Mouse (Mus musculus) gastrocnemius, postnatal 4 days (tissue): ENCODE measurements around the gene Hnrnph3. TPM values are rescaled to one million over a fixed set of nuclear protein-coding genes. Genes with fewer than 3 reads are reported as not detected.
"Not testable (repeated sequence)": the region's sequence is repeated elsewhere in the genome, so short reads cannot be mapped to it uniquely, and the experiment has no call there.

Experiments
- DNase-seq, 2 experiments: peaks; one replicate each; pipeline ENCODE4 v3.0.0; 2021 to 2022; ENCODE audit warnings: low spot score in 2 of 2, mixed read lengths in 2 of 2
- long read RNA-seq, 2 experiments: library from polyadenylated mRNA; stranded (forward); transcript quantifications; one replicate each; pipeline ENCODE4 v2.0.0; 2021
- total RNA-seq, 2 experiments: library from RNA; stranded (reverse); gene quantifications; 2 replicates each; pipeline ENCODE4 v1.2.3; 2021

The Hnrnph3 gene
- 10 to 100 TPM; 27.7 to 35.1 TPM for total RNA-seq
- long read RNA-seq, experiment 1, transcript Hnrnph3-201 (10 exons, 2,213 nt), result major isoform, 5 of 23 reads
- long read RNA-seq, experiment 1, transcript Hnrnph3-202 (10 exons, 2,168 nt), result major isoform, 5 of 23 reads
- long read RNA-seq, experiment 1, partial matches to known transcripts, result 2 of 23 reads
- long read RNA-seq, experiment 1, other reads (novel, unspliced or antisense), result 8 of 23 reads
- long read RNA-seq, experiment 2, transcript Hnrnph3-201 (10 exons, 2,213 nt), result minor isoform, 7 of 37 reads
- long read RNA-seq, experiment 2, transcript Hnrnph3-202 (10 exons, 2,168 nt), result major isoform, 11 of 37 reads
- long read RNA-seq, experiment 2, partial matches to known transcripts, result 2 of 37 reads
- long read RNA-seq, experiment 2, other reads (novel, unspliced or antisense), result 13 of 37 reads

DNA sequence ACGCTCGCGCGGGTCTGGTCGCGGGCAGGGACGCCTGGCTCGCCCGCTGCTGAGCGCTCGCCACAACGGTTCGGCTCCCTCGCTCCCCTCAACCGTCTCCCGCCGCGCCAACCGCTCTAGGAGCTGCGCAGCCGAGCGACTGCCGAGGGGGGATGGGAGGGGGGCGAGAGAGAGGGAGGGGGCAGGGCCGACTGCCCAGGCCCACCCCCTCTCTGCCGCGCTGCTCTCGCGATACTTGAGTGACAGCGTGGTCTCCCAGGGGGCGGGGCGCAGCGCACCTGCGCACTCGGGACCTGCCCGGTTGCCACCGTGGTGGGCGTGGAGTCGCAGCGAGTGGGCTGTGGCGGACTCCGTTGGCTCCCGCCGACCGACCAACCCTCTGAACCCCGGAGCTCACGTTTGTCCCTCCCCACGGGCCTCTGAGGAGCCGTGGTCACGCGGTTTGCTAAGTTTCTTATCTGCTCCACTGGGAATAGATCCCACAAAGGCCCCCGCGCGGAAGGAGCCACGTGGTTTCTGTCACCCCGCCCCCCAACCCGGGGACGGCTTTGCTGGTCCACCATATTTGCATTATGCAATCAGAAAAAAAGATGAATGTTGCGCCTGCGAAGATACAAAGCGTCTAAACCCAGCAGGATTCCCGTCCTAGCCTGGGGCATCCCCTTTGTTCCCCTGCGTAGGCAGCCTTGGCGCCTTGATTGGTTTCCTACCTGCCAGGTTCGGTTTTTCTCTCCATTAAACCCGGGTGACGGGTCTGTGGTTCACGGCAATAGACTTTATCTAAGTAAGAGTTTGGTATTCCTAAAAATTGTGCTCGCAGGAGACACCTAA, at the start of gene Hnrnph3, which contains the start of gene Pbld2:
TSS of gene Hnrnph3 (minus strand) at position 469 of the 831 bp plus-strand sequence.
TSS of gene Pbld2 (plus strand) at position 567 of the 831 bp plus-strand sequence.
- peak; percentile 99 for DNase-seq

DNA sequence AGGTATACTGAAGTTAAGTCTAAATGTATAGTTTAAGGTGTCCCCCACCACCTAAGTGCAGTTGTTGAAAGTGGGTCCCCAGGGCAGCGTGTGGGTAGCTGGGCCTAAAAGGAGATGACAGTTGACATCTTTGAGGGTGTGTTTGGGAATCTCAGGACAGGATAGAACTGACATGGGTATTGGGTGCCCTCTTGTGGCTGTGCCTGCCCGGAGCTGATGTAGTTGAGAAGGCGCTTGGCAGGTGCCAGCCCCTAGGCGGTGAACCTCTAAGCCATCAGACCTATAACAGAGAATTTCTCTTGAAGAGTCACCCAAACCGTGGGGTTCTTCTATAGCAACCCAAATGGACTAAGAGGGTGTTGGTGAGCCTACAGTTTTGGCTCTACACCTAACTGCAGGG, 42.0 kb upstream of the Hnrnph3 start:
- DNase-seq, result peak in 1 of 2 experiments; percentile 67

DNA sequence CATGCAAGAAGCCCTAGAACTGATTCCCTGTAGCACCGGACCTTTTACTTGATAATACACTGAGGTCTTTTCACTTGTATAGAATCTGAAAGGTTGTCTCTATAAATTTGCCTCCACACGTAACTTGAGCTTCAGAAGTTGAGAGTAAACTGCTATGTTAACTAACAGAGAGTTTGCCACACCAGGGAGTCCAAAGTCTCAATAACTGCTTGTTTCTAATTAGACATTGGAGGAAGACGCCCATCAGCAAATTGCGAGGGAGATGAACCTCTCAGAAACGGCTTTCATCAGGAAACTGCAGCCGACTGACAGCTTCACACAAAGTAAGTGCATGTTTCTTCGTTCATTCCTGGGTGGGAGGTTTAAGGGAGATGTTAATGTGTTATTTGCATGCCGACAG, 41.5 kb upstream of the Hnrnph3 start:
- no peak for DNase-seq

DNA sequence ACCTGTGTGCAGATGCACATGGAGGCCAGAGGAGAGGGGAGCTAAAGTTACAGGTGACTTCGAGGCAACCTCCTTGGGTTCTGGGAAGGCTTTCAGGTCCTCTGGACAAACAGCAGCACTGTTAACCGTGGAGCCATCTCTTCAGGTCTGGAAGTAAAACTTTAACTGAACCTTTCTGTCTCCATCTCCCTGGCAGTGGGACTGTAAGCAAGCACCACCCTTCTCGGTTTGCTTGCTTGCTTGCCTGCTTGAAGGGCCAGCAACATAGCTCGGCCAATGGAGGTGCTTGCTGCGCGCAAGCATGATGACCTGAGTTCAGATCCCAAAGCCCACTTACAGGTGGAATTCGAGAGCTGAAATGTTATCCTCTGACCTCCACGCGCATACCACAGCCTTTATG, 40.5 kb upstream of the Hnrnph3 start:
- DNase-seq, result no peak

DNA sequence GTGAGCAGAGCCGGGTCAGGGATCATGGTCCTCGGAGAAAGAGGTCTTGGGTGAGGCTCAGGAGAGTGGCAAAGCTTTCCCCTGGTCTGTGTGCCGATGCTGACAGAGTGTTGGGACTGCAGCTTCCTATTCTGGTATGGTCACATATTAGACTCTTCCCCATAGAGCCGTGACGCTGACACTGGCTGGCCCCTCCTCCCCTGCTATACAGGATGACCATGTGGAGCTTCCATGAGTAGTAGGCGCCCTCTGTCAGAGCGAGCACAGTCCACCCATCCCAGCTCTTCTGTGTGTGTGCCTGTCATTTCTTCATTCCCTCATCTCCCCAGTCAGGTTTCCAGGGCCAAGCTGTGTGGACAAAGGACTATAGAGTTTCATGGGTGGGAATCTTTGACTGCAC, 39.3 kb upstream of the Hnrnph3 start:
- DNase-seq, result no peak

DNA sequence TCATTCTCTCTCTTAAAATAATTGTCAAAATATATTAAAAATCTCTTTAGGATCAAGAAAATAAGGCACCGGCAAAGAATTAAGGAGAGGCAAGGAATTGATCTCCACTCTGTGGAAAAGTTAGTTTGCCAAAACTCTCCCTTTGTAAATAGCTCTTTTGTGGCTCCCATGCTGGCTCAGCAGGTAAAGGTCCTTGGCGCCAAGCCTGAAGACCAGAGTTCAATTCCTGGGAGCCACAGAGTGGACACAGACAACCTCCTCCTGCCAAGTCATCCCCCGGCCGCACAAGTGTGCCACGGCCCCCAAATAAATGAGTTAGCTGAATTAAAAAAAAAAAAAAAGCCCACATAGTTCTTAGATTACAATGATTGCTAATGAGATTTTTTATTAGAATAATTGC, 38.7 kb upstream of the Hnrnph3 start:
- DNase-seq, result no peak

DNA sequence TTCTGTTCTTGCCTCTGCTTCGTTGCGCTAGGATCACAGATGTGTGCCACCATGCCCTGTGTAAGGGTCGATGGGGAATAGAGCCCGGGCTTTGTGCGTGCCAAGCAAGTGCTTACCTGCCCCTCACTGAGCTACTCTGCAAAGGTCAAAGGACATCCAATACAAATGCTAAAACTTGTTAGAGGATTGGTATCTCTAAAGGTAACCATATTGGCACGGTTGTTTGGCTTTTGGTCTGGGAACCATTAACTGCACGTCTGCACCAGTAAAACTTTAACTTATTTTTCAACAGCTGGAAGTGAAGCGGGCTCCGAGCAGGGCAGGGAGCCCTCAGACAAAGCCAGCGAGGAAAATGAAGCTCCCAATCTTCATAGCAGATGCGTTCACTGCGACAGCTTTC, 37.2 kb upstream of the Hnrnph3 start:
- no peak for DNase-seq

DNA sequence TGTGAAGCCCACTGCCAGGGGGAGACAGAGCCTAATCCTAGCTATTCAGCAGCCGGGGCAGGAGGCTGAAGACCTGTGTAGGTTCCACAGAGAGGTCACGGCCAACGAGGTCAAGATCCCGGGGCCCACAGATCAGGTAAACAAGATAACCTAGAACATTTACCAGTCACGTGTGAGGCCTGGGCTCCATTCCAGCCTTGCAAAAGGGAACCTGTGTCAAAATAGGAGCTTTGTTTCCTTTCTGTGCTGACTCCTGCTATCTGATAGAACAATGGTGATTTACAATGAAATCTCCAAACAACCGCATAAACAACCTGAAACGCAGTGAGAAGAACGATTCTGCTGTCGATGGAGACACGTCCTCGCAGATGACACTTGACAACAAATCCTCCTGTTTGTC, 36.4 kb upstream of the Hnrnph3 start:
- DNase-seq, result no peak

DNA sequence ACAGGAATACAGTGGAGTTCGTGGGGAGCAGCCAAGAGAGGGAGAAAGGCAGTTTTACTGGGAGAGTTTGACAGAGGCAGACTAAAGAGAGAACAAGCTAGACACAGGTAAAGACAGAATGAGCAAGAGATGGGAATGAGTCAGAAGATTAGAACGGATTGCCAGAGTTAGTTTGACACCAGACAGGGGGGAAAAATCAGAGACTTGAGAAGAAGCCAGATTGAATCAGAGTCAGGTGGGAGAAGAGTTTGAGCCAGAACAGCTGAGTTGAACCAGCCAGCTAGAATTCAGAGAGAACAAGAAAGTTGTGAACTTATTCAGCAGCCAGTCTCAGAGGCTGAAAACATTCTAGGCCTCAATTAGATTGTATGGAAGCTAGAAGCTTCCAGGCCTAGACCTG, 35.8 kb upstream of the Hnrnph3 start, which contains the start of gene Pbld1:
TSS of gene Pbld1 (plus strand) at position 301 of the 400 bp plus-strand sequence.
- no peak for DNase-seq

DNA sequence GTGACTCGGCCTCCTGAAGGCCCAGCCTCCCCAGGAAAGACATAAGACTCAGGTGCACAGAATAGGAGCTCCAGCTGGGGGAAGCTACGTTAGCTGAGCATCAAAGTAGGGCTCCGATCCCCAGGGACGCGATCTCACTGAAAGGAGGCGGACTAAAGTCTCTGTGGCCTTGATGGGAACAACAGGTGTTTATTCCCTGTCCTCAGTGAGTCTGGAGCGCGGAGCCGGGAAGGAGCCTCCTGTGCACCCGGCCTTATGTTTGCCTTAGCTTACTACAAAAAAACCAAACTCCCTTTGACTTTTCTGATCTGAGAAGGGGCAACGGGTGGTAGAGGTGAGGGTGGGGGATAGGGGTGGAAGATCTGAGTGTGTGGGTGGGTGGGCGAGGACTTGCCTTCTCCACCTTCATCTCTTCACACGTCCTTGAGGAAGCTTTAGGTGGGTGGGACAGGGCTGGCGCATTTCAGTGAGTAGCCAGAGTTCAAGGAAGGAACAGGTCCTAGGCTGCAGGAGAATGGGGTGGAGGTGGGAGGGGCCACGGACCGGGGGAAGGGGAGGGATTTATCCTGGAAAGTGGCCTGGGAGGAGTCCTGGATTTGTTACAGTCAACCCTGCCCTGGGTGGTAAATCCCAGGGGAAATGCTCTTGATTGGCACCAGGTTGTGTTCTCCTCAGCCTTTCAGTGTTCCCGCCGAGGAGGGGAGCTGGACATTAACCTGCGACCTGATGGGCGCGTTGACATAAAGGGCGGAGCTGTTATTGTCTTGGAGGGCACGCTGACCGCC, 33.1 kb upstream of the Hnrnph3 start:
- no peak for DNase-seq

DNA sequence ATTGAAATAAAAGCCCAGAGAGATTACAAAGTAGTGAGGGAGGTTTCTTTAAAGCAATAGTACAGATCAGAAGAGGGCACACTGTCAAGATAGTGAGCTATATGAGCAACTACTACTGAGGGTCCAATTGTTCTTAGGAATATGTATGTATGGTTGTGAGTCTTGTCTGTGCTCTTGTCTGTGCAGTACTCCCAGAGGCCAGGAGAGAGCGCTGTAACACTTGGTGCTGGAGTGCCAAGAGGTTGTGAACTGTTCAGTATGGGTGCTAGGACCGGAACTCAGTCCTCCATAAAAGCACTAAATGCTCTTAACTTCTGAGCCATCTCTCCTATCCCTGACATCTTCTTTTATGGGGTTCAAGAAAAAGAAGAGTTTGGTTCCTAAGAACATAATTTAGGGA, 30.6 kb upstream of the Hnrnph3 start:
- DNase-seq, result no peak

DNA sequence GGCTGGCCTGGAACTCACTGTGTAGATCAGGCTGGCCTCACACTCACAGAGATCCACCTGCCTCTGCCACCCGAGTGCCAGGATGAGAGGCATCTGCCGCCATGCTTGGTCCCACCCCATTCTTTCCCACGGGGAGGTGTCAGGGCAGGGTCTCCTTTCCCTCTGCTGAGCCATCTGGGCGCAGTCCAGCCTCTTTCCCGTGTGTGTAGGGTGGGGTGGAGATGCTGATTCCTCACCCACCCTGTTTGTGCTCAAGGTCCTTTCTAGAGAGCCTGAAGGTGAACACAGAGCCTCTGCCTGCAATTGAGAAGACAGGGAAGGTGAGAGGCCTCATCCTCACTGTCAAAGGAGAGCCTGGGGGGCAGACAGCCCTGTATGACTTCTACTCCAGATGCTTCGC, 30.1 kb upstream of the Hnrnph3 start:
- DNase-seq, result not testable (repeated sequence)

DNA sequence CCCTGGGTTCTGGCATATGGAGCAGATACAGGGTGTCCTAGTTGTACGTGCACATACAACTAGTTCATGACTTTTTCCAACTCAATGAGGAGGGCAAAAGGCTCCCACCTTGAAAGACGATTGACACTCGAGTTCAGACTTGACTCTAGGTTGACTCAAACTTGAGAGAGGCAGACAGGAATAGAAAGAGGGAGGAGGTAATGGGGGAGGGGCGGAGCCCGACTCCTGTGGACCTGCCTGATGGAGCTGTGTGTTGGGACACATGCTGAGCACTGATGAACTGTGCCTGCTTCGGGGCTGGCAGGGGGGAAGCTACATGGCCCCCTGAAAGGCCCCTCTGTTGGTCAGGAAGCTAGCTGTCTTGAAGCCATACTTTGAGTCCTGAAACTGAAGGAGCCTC, 29.0 kb upstream of the Hnrnph3 start:
- DNase-seq, result no peak

DNA sequence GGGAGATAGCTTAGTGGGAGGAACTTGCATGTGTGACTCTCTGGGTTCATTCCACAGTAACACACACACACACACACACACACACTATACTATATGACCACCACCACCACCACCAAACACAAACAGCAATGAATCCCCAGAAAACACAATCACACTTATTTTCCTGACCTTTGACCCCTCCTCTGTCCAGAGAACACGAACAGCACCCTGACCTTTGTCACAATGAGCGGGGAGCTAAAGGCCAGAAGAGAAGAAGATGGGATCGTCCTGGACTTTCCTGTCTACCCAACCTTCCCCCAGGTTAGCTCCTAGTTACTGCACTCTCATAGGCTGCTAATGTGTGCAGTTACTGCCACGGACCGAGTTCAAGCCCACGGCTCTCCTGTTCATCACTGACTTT, 28.0 kb upstream of the Hnrnph3 start:
- DNase-seq, result no peak

DNA sequence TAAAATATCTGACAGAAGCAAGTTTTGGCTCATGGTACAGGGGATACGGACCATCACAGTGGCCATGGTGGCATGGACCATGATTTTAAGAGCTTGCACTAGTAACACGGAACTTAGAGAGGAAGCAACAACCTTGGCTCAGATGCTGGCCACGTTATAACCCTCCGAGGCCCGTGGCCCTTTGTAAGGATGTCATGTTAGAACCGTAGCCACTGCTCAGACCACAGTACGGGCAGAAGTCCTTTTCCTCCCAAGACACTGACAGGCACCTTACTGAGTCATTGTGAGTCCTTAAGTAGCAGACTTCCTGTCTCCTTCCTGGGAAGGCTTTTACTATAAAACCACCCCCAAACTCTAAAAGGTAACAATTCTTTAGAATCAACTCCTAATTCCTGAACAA, 27.2 kb upstream of the Hnrnph3 start:
- DNase-seq, result no peak

DNA sequence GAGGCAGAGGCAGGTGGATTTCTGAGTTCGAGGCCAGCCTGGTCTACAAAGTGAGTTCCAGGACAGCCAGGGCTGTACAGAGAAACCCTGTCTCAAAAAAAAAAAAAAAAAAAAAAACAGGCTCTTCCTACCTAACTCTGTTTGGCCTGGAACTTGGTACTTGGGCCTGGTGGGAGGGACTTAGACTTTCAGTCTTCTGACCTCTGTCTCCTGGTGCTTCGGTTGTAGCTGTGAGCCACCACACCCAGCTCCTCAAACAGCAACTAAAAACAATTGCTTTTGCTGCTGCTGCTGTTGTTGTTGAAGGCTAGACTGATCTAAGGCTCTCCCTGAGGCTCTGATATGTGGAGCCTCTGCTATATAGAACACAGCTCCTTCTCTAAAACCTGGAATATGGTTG, 25.1 kb upstream of the Hnrnph3 start:
- DNase-seq, result no peak

DNA sequence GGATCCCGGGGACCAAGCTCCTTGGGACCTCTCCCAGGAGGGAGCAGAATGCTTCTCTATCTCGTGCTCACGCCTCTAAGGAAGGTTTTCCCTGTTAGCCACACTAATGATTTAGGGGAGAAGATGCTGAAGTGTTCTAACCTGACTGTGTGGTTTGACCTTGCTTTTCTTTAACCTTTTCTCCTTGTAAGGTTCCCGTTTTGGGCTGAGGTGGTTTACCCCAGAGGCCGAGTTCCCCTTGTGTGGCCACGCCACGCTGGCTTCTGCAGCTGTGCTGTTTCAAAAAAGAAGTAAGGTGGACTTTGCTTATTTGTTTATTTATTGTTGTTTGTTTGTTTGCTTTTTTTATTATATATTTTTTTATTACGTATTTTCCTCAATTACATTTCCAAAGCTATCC, 23.7 kb upstream of the Hnrnph3 start:
- DNase-seq, result no peak

DNA sequence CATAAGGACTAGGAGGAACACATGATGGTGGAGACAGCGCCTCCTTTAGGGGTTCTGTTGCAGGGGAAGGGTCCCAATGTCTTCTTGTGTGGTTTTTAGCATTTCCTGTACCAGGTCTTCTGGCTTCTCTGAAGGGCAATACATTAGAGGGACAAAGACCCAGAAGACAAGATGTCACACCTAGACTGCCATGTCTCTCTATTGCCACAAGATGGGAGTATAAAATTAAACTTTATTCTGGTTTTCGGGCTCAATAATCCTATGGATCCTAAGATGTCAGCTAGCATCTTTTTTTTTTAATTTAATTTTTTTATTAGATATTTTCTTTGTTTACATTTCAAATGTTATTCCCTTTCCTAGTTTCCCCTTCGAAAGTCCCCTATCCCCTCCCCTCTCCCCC, 19.1 kb upstream of the Hnrnph3 start:
- DNase-seq, result no peak

DNA sequence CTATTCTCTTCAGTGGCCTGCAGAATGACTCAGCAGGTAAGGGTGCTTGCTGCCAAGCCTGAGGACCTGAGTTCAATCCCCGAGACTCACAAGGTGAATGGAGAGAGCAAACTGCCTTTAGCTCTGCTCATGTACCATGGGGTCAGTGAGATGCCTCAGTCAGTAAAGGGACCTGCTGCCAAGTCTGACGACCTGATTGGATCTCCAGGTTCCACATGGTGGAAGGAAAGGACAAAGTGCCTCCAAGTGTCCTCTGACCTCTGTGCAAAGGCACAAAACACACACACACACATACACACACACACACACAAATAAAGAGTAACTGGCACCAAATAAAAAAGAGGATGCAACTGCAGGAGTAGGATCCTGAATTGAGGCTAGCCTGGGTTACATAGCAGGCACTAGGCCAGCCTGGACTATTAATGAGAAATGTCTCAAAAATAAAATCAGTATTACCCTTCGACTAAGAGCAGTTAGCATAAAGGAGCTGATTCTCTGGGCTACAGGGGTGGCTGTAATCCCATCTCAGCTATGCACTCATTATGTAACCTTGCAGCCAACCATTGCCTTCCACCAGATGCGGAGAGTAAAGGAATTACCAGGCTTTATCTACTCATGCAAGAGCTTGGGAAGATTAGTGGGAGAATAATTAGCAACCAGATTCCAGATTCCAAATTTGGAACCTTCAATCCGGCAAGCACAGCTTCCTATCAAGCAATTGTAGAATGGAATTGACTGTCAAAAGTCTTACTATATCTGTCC, 16.0 kb upstream of the Hnrnph3 start:
- DNase-seq, result no peak

DNA sequence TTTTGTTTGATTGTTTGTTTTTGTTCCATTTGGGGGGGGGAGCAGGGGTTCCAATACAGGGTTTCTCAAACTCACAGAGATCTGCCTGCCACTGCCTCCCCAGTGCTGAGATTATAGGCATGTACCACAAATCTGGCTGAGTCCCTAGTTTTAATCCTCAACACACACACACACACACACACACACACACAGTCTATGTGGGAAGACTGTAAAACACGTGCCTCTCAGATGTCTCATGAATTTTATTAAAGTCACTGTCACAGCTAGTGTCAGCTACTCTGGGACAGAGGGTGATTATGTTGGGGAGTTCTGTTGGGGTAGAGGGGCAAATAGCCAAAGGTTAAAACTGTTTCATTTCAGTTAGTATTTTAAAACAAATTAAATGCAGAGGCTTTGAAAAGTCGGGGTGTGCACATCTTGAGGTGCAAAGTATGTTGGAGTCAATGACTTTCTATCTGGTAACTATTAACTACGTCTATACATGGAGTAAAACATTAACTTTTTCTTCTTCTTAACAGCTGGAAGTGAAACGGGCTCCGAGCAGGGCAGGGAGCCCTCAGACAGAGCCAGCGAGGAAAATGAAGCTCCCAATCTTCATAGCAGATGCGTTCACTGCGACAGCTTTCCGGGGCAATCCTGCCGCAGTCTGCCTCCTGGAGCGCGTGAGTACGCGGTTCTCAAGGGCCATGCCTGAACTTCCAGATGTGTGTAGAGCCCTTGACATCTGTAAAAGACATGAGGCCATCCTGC, 14.7 kb upstream of the Hnrnph3 start:
- DNase-seq, result no peak
